In genomic region chr9:123852449-123853390, GRCm38 (mm10) we compare ENCODE assay signal across 7 mouse cellular contexts. TPM values are rescaled to one million over a fixed set of nuclear protein-coding genes. Genes with fewer than 3 reads are reported as not detected.
DNase-seq lines count a peak whose midpoint lies in the region; ATAC-seq and TF ChIP-seq lines count a peak whose summit lies in the region.

No protein-coding gene starts in this region.

- H3K9ac ChIP-seq in lung, postnatal 0 days (replicated peaks; ENCODE audit: low read depth): no peak overlapping the region
- H3K9ac ChIP-seq in embryonic facial prominence, embryonic 14.5 days (ENCODE audit: low read depth, low read length): peak overlapping the region; percentile 46
- H3K9ac ChIP-seq in neural tube, embryonic 12.5 days: no peak overlapping the region

- no peaks in the 10 kb centered on the region for H3K27me3 ChIP-seq in lung, postnatal 0 days (replicated peaks; ENCODE audit: insufficient read depth, low read length)
- H3K27me3 ChIP-seq in embryonic facial prominence, embryonic 14.5 days (replicated peaks; ENCODE audit: control insufficient read depth, insufficient read depth, low read length): no peaks in the 10 kb centered on the region
- no peaks in the 10 kb centered on the region for H3K27me3 ChIP-seq in limb, embryonic 10.5 days (ENCODE audit: low read depth, poor library complexity, severe bottlenecking)
- no peaks in the 10 kb centered on the region for H3K27me3 ChIP-seq in neural tube, embryonic 12.5 days (replicated peaks)

- no peaks in the 10 kb centered on the region for H3K9me3 ChIP-seq in lung, postnatal 0 days (ENCODE audit: low read length)
- H3K9me3 ChIP-seq in embryonic facial prominence, embryonic 14.5 days (ENCODE audit: control insufficient read depth, low read length): no peaks in the 10 kb centered on the region
- no peaks in the 10 kb centered on the region for H3K9me3 ChIP-seq in limb, embryonic 10.5 days (replicated peaks)
- no peaks in the 10 kb centered on the region for H3K9me3 ChIP-seq in neural tube, embryonic 12.5 days

- peak overlapping the region; percentile 36 for H3K4me2 ChIP-seq in lung, postnatal 0 days (replicated peaks; ENCODE audit: low read depth, low read length)
- H3K4me2 ChIP-seq in embryonic facial prominence, embryonic 14.5 days (ENCODE audit: low read depth, low read length): peak overlapping the region; percentile 55
- H3K4me2 ChIP-seq in neural tube, embryonic 12.5 days (replicated peaks): peak overlapping the region; percentile 55

- WGBS in lung, postnatal 0 days: 60% methylated on average over 5 of the region's 5 CpGs
- WGBS in embryonic facial prominence, embryonic 14.5 days: 69% methylated on average over 5 of the region's 5 CpGs
- WGBS in limb, embryonic 10.5 days: 70% methylated on average over 5 of the region's 5 CpGs
- 73% methylated on average over 5 of the region's 5 CpGs for WGBS in neural tube, embryonic 12.5 days

- TF ChIP-seq CTCF in lung, postnatal 0 days (IDR thresholded peaks at IDR 0.05): no peak

- peak; percentile 27 for DNase-seq in lung, postnatal 0 days (ENCODE audit: low spot score)
- DNase-seq in lung, postnatal 36 days: no peak
- no peak for DNase-seq in embryonic facial prominence, embryonic 14.5 days (ENCODE audit: low spot score)
- no peak for DNase-seq in limb, embryonic 10.5 days (ENCODE audit: low spot score)
- DNase-seq in ovary, postnatal 10 days (ENCODE audit: low spot score): no peak
- no peak for DNase-seq in lung, postnatal 10 days

- H3K4me1 ChIP-seq in lung, postnatal 0 days (ENCODE audit: insufficient read depth, low read depth, low read length): peaks cover 5% of the 10 kb centered on the region; the same call in 1 of the 2 replicates
- peaks cover 3% of the 10 kb centered on the region; the same call in 1 of the 2 replicates for H3K4me1 ChIP-seq in embryonic facial prominence, embryonic 14.5 days (ENCODE audit: control insufficient read depth, insufficient read depth, low read length)
- peaks cover 14% of the 10 kb centered on the region for H3K4me1 ChIP-seq in limb, embryonic 10.5 days
- H3K4me1 ChIP-seq in neural tube, embryonic 12.5 days: peaks cover 11% of the 10 kb centered on the region

- H3K27ac ChIP-seq in lung, postnatal 0 days (ENCODE audit: low read length): peak overlapping the region; percentile 45
- H3K27ac ChIP-seq in embryonic facial prominence, embryonic 14.5 days (replicated peaks; ENCODE audit: low read depth, low read length): peak overlapping the region; percentile 59
- peak overlapping the region; percentile 43; the same call in 1 of the 2 replicates for H3K27ac ChIP-seq in limb, embryonic 10.5 days
- H3K27ac ChIP-seq in neural tube, embryonic 12.5 days: no peak overlapping the region

- H3K36me3 ChIP-seq in lung, postnatal 0 days (ENCODE audit: insufficient read depth, low read length): no peaks in the 10 kb centered on the region
- H3K36me3 ChIP-seq in embryonic facial prominence, embryonic 14.5 days (ENCODE audit: control insufficient read depth, insufficient read depth, low read length): no peaks in the 10 kb centered on the region
- no peaks in the 10 kb centered on the region for H3K36me3 ChIP-seq in limb, embryonic 10.5 days
- no peaks in the 10 kb centered on the region for H3K36me3 ChIP-seq in neural tube, embryonic 12.5 days

- ATAC-seq in lung, postnatal 0 days: no peak
- no peak for ATAC-seq in embryonic facial prominence, embryonic 14.5 days (ENCODE audit: low read depth)
- peak; percentile 38; the same call in 1 of the 2 replicates for ATAC-seq in neural tube, embryonic 12.5 days (ENCODE audit: low FRiP score, low read depth)

- H3K4me3 ChIP-seq in lung, postnatal 0 days (ENCODE audit: low read depth, low read length): peak overlapping the region; percentile 12; the same call in 1 of the 2 replicates
- peak overlapping the region; percentile 41 for H3K4me3 ChIP-seq in embryonic facial prominence, embryonic 14.5 days (ENCODE audit: low read depth, low read length)
- peak overlapping the region; percentile 80 for H3K4me3 ChIP-seq in limb, embryonic 10.5 days
- H3K4me3 ChIP-seq in neural tube, embryonic 12.5 days: peak overlapping the region; percentile 18; the same call in 1 of the 2 replicates

- 0 out of 2 replicates have a peak, but pooled peaks have one; percentile 33 for TF ChIP-seq EP300 in lung, postnatal 0 days (IDR thresholded peaks at IDR 0.05)

RNA-seq across cellular contexts. Expression of gene Fyco1, which starts 1.0 kb away (rescaled TPM):
- 9.2 and 11.9 TPM in 2 replicates for polyA plus RNA-seq in lung, postnatal 0 days (2015; fragmentation: Nextera tagmentation; extraction: Ambion mirVana)
- polyA plus RNA-seq in embryonic facial prominence, embryonic 14.5 days (2014; fragmentation: Nextera tagmentation; extraction: Ambion mirVana): 12.1 and 15.1 TPM in 2 replicates
- 8.4 and 10.6 TPM in 2 replicates for polyA plus RNA-seq in limb, embryonic 10.5 days (2016; fragmentation: Nextera tagmentation; extraction: Ambion mirVana)
- polyA plus RNA-seq in neural tube, embryonic 12.5 days (2016; fragmentation: Nextera tagmentation; extraction: Ambion mirVana): 9.1 and 9.6 TPM in 2 replicates

RNA-seq across cellular contexts. Expression of gene Xcr1, which starts 9.1 kb away (rescaled TPM):
- 0.02 and 0.06 TPM in 2 replicates for polyA plus RNA-seq in lung, postnatal 0 days (2015; fragmentation: Nextera tagmentation; extraction: Ambion mirVana)
- polyA plus RNA-seq in embryonic facial prominence, embryonic 14.5 days (2014; fragmentation: Nextera tagmentation; extraction: Ambion mirVana): 0.06 TPM in 1 of 2 replicates, not detected in the other
- polyA plus RNA-seq in limb, embryonic 10.5 days (2016; fragmentation: Nextera tagmentation; extraction: Ambion mirVana): not detected in 2 replicates
- not detected in 2 replicates for polyA plus RNA-seq in neural tube, embryonic 12.5 days (2016; fragmentation: Nextera tagmentation; extraction: Ambion mirVana)

RNA-seq across cellular contexts. Expression of gene Cxcr6, which starts 46.4 kb away (rescaled TPM):
- polyA plus RNA-seq in lung, postnatal 0 days (2015; fragmentation: Nextera tagmentation; extraction: Ambion mirVana): 0.39 and 0.49 TPM in 2 replicates
- polyA plus RNA-seq in embryonic facial prominence, embryonic 14.5 days (2014; fragmentation: Nextera tagmentation; extraction: Ambion mirVana): 0.11 and 0.67 TPM in 2 replicates
- polyA plus RNA-seq in limb, embryonic 10.5 days (2016; fragmentation: Nextera tagmentation; extraction: Ambion mirVana): 0.15 and 0.19 TPM in 2 replicates
- polyA plus RNA-seq in neural tube, embryonic 12.5 days (2016; fragmentation: Nextera tagmentation; extraction: Ambion mirVana): 0.20 TPM in 1 of 2 replicates, not detected in the other

Comparison
In these comparisons a context has a peak if more than half of its experiments do, and no peak if none do; other contexts are left out.
1. H3K4me3 ChIP-seq: peak in every context shown above with its lines; median percentile 80 in limb, embryonic 10.5 days; 41 in embryonic facial prominence, embryonic 14.5 days; 18 in neural tube, embryonic 12.5 days; 12 in lung, postnatal 0 days.